Mouse (Mus musculus) cerebellum, adult (tissue): ENCODE measurements around the gene Csf3.
A peak's percentile ranks its signal among the peaks of the same experiment; 100 is the strongest.

Experiments used
- ATAC-seq: cut with Nextera tagmentation; 2 replicates; pipeline ENCODE4 v1.9.2; 2017; ENCODE audit warnings: mild to moderate bottlenecking, moderate library complexity, mixed read lengths; ENCODE audit not compliant: insufficient number of reproducible peaks, low FRiP score, low TSS enrichment

Csf3 gene

DNA sequence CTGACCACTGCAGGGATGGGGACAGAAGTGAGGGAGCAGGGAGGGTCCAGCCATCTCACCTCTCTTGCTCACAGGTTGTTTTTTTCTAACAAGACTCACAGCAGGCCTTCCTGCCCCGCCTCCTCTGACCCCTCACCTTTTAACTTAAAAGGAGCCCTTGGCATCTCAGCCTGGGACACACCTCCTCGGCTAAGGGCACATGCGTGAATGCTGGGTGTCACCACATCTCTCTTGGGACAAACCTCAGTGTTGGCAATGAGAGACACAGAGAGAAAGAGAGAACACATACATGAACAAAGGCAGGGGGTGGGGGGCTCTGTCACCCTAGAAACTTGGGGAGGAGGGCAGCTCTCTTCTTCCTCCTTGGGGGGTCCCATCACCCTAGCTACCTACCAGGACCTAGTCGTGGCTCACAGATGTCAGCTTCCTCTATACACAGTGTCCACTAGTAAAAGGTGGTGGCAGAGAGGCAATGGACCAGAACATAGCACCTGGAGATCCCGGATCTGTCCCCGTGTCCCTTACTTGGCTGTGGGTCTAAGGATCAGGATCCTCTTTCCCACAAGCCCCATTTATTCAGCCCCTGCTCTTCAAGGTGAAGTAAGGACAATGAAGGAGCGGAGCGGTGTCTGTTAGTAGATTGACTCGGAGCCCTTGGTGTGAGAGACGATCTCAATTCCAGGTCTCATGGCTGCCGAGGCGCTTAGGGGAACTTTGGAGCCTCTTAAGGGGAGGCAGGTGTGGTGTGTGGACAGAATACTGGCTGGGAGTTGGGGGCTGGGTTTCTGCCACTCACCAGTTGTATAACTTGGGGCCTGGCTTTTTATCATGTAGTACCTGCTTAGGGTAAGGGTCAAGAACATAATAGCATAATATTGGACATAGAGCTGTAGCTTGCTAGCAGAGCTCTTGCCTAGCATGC, 45.1 kb downstream of the Csf3 start:
- no peak for ATAC-seq

DNA sequence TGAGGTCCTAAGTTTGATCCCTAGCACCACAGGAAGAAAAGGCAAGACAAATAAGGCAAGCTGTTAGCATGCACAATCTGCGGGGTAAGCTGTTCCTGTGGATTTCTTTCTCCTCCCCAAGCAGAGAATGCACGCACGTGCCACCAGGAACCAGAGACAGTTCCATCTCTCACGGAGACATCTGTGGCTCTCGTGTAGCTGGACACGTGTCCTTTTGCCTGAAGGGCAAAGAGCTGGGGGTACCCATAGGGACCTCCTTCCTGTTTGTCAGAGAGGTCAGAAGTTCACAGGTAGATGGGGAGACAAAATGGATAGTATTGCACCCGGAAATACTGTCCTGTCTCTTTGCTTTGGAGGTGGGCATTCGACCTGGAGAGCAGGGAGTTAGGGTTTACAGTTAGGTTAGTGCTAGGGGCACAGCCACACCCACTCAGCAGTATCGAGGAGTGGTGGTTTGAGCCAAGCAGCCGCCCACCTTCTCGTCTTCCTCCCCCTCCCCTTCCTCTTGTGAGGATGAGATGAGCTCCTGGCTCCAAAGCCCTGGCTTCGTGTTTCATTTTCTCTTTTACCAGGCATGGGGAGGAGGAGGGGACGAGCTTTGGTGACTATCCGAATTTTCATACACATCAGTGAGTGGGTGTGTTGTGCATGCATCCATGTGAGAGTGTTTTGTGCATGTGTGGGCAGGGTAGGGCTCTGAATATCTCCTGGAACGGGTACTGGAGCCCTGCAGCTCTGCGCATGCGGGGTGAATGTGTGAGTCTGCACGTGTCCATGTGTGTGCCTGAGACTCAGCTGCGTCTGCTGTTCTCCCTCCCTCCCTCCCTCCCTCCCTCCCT, 46.0 kb downstream of the Csf3 start:
- ATAC-seq = peak; percentile 31; the same call in 1 of the 2 replicates

DNA sequence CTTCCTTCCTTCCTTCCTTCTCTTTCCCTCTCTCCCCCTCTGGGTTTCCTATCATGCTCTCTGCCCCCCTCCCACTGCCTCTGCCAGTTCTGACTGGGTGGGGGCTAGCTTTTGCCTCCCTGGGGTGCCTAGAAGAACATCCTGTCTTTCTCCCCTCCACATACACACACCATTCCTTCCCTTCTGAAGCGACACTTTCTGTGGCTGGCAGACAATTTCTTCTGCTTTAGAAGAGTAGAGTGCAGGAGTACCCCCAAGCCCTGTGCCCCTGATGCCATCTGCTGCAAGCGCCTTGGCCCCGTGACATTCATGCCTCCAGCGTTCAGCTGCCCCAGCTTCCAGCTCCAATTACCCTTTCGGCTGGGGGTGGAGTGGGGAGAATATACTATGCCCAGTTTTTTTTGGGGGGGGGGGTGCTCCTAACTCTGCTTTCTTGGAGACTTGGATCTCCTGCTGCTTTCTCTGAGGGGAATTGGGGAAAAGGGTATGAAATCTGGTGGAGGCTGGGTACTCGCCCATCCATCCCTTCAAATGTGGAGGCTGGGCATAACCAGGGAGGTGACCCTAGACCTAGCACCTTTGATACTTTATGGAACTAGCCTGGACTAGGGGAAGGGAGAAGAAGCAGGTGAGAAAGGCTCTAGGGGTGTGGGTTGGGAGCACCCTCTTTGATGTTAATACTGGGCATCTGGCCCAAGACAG, 46.9 kb downstream of the Csf3 start:
- ATAC-seq = peak; percentile 23; the same call in 1 of the 2 replicates

DNA sequence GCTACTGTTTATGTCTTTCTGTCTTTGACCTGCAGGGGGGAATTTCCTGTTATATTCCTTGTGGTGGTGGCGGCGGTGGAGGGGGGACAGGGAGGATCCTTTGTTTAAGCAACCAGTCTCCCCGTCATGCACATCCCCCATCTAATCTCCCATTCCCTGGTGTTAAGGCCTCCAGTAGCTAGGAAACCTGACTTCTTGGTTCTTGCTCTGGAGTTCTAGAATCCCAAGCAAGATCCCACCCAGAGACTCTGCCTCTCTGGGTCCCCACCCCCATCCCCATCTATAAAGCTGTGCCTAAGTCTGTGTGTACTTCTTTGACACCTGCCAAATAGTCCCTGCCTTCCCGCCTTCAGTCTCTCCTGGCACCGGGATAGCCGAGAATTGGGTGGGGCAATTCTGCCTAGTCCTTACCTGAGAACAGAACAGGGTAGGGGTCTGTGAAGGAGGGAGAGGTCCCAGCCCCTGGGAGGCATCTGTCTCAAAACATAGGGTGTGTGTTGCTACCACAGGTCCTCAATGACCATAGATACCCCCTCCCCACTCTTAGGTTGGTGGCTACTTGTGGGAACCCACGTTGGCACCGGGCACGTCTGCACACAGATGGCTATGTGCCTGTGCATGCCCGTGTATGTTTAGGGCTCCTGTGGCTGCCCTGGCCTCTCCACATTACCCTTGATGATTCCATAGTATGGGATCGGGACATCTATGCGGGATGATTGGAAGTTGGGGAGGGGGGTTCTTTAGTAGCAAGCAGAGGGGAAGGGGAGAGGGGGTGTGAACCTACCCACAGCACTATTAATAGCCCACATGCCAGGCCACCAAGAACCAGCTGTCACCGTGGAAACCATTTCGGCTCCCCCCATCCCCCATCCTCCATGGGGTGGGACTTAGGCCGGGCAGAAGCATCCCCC, 47.7 kb downstream of the Csf3 start:
- ATAC-seq = no peak

DNA sequence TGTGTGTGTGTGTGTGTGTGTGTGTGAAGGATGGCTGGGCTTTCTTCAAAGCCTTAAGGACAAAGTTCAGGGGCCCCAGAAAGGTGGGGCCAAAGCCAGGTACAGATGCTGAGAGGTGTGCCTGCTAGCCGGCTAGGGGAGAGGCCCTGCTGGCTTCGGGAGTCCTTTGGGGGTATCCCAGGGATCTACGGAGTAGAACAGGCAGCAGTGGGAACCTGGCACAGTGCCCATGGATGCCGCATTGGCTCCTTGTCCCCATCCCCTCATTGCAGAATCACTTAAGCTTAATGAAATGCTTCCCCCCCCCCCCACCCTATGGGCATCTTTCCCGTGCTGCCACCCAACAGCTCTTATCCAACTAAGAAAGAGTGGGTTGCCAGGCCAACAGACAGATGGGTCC, 48.7 kb downstream of the Csf3 start:
- no peak for ATAC-seq

DNA sequence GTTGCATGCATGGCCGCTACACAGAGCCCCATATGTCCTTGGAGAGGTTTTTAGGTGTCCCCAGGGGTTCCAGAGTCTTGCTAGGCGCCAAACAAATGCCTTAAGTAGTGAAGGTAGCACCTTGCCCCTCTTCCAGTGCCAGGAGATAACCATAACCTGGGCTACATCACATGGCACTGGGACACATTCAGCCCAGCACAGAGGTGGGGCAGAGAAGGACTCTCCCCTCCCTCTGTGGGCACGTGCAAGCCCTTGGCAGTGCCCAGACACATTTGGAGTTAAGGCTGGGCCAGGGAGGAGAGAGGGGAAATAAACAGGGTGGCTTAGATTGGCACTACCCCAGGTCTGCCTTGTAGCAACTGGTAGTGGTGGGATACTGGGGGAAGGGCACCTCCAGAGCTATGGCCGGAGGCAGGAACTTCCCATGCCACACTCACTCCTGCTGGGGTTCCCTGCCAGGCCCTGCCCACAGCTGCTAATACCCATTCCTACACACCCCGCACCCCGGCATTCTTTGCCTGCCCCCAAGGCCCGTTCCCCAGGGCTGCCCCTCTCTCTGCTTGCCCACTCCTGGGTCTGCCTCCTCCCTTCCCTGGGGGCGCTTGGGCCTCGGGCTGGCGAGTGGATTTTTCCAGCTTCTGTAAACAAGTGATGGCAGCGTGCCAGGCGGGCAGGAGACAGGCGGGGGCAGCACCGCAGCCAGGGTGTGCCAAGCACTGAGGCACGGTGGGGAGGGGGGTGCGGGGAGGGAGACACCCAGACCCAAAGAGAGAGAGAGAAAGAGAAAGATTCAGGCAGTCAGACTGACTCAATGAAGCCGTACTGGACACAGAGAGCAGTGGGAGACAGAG, 49.5 kb downstream of the Csf3 start:
- no peak for ATAC-seq

DNA sequence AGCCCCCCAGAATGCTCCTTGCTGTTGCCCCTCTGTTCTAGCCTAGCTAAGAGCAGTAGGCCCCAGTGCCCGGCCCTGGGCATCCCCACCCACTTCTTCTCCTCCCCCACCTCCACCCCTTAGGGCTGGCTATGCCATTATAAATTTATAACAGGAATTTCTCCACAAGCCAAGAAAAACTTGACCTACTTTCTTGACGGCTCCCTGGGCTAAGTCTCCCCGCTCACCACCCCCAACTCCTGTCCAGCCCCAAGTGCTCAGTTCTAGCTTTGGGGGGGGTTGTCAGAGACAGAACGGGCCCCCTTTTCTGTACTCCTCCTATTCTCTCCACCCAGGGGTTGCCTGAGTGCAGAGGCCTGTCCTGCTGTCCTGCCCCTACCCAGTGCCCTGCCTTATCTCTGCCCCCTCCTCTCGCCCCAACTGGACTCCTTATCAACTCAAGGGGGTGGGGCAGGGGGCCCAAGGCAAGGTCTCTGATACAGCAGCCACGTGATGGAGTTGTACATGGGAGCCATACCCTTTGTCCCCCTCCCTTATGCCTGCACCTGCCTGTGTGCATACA, 50.2 kb downstream of the Csf3 start:
- ATAC-seq = no peak

DNA sequence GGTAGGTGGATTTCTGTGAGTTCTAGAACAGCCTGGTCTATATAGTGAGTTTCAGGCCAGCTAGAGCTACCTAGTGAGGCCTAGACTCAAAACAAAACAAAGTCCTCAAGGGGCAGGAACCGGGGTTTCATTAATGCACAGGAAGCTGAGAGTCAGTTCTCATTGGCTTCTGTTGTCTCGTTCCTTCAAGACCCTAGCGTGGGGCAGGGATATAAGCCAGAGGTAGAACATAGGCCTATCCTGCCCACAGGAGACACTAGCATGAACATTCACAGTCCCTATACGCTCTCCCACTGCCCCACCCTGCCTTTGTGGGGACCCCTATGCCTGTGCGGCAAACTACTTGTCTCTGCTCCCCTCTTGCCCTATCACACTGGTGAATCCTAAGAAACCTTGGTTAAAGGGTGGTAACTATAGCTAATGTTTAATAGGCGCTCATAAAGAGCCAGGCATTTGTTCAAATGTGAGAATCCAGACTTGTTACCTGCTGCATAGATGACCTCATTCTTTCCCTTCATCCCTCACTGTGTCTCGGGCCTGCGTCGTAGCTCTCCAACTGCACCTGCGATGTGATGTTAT, 51.6 kb downstream of the Csf3 start:
- ATAC-seq = no peak
